Mouse (Mus musculus): Measurements from ENCODE around the gene Krt42. TPM values are rescaled to one million over a fixed set of nuclear protein-coding genes. Genes with fewer than 3 reads are reported as not detected.

The Krt42 gene
- polyA plus RNA-seq, 1 experiment = not detected

- no peak overlapping the region for H3ac ChIP-seq (ENCODE audit: control insufficient read depth, insufficient read length, low read depth)
- H3K36me3 ChIP-seq (ENCODE audit: control insufficient read depth, insufficient read depth) = no peaks in the 10 kb centered on the region
- TF ChIP-seq MAX (IDR thresholded peaks at IDR 0.05) = no peak
- no peak for TF ChIP-seq CTCF (IDR thresholded peaks at IDR 0.05; ENCODE audit: control insufficient read depth, insufficient read depth, insufficient read length)
- no peak for TF ChIP-seq MYOG (IDR thresholded peaks at IDR 0.05; ENCODE audit: control insufficient read depth, extremely low read depth, insufficient read length)
- TF ChIP-seq USF1 (IDR thresholded peaks at IDR 0.05; ENCODE audit: low read depth) = no peak
- no peak for TF ChIP-seq CEBPB (IDR thresholded peaks at IDR 0.05; ENCODE audit: low read depth)
- TF ChIP-seq FOSL1 (IDR thresholded peaks at IDR 0.05; ENCODE audit: insufficient read depth, low read length, poor library complexity, severe bottlenecking) = no peak
- TF ChIP-seq MYOD1 (IDR thresholded peaks at IDR 0.05; ENCODE audit: control insufficient read depth, insufficient read length, low read depth) = no peak
- peaks cover 14% of the 10 kb centered on the region for H3K27me3 ChIP-seq (ENCODE audit: control insufficient read depth, insufficient read depth, insufficient read length)
- H3K79me2 ChIP-seq (ENCODE audit: control insufficient read depth, insufficient read depth) = no peaks in the 10 kb centered on the region
- H3K4me3 ChIP-seq (ENCODE audit: insufficient read depth, poor library complexity, severe bottlenecking) = no peak overlapping the region
- no peaks in the 10 kb centered on the region for H3K79me3 ChIP-seq (ENCODE audit: low read depth)
Observed at GRCm38 (mm10) chr11:100261235-100261605, 8.5 kb downstream of the Krt42 start.

- Histone ChIP-seq H3K36me3 (ENCODE audit: control insufficient read depth, insufficient read depth) (no peaks in the 10 kb centered on the region), H3K27me3 (ENCODE audit: control insufficient read depth, insufficient read depth, insufficient read length) (peaks cover 11% of the 10 kb centered on the region), H3K79me3 (ENCODE audit: low read depth) (no peaks in the 10 kb centered on the region), H3K79me2 (ENCODE audit: control insufficient read depth, insufficient read depth) (no peaks in the 10 kb centered on the region), H3ac (ENCODE audit: control insufficient read depth, insufficient read length, low read depth) (no peak within 1 kb of the TSS), H3K4me3 (ENCODE audit: insufficient read depth, poor library complexity, severe bottlenecking) (no peak within 1 kb of the TSS)
- no peak for TF ChIP-seq MYOG (IDR thresholded peaks at IDR 0.05; ENCODE audit: control insufficient read depth, extremely low read depth, insufficient read length)
- TF ChIP-seq FOSL1 (IDR thresholded peaks at IDR 0.05; ENCODE audit: insufficient read depth, low read length, poor library complexity, severe bottlenecking) = no peak
- no peak for TF ChIP-seq CTCF (IDR thresholded peaks at IDR 0.05; ENCODE audit: control insufficient read depth, insufficient read depth, insufficient read length)
- TF ChIP-seq USF1 (IDR thresholded peaks at IDR 0.05; ENCODE audit: low read depth) = no peak
- TF ChIP-seq CEBPB (IDR thresholded peaks at IDR 0.05; ENCODE audit: low read depth) = no peak
- TF ChIP-seq MAX (IDR thresholded peaks at IDR 0.05) = no peak
- no peak for TF ChIP-seq MYOD1 (IDR thresholded peaks at IDR 0.05; ENCODE audit: control insufficient read depth, insufficient read length, low read depth)
Observed at GRCm38 (mm10) chr11:100260514-100261234, 9.0 kb downstream of the Krt42 start, which contains the start of gene Krt17. Krt17 (minus strand) TSS chr11:100261029.

- TF ChIP-seq USF1 (IDR thresholded peaks at IDR 0.05; ENCODE audit: low read depth) (no peak), MYOD1 (IDR thresholded peaks at IDR 0.05; ENCODE audit: control insufficient read depth, insufficient read length, low read depth) (no peak), MAX (IDR thresholded peaks at IDR 0.05) (no peak), FOSL1 (IDR thresholded peaks at IDR 0.05; ENCODE audit: insufficient read depth, low read length, poor library complexity, severe bottlenecking) (no peak), CEBPB (IDR thresholded peaks at IDR 0.05; ENCODE audit: low read depth) (no peak), CTCF (IDR thresholded peaks at IDR 0.05; ENCODE audit: control insufficient read depth, insufficient read depth, insufficient read length) (no peak), MYOG (IDR thresholded peaks at IDR 0.05; ENCODE audit: control insufficient read depth, extremely low read depth, insufficient read length) (no peak)
- peaks cover 6% of the 10 kb centered on the region for H3K27me3 ChIP-seq (ENCODE audit: control insufficient read depth, insufficient read depth, insufficient read length)
- H3K79me3 ChIP-seq (ENCODE audit: low read depth) = no peaks in the 10 kb centered on the region
- no peaks in the 10 kb centered on the region for H3K79me2 ChIP-seq (ENCODE audit: control insufficient read depth, insufficient read depth)
- H3K4me3 ChIP-seq (ENCODE audit: insufficient read depth, poor library complexity, severe bottlenecking) = no peak overlapping the region
- no peaks in the 10 kb centered on the region for H3K36me3 ChIP-seq (ENCODE audit: control insufficient read depth, insufficient read depth)
- H3ac ChIP-seq (ENCODE audit: control insufficient read depth, insufficient read length, low read depth) = no peak overlapping the region
Observed at GRCm38 (mm10) chr11:100259079-100259478, 10.6 kb downstream of the Krt42 start.

- H3K4me3 ChIP-seq (ENCODE audit: insufficient read depth, poor library complexity, severe bottlenecking) = no peak overlapping the region
- TF ChIP-seq FOSL1 (IDR thresholded peaks at IDR 0.05; ENCODE audit: insufficient read depth, low read length, poor library complexity, severe bottlenecking) = no peak
- TF ChIP-seq CTCF (IDR thresholded peaks at IDR 0.05; ENCODE audit: control insufficient read depth, insufficient read depth, insufficient read length) = no peak
- no peak for TF ChIP-seq MYOG (IDR thresholded peaks at IDR 0.05; ENCODE audit: control insufficient read depth, extremely low read depth, insufficient read length)
- no peak for TF ChIP-seq MYOD1 (IDR thresholded peaks at IDR 0.05; ENCODE audit: control insufficient read depth, insufficient read length, low read depth)
- TF ChIP-seq MAX (IDR thresholded peaks at IDR 0.05) = no peak
- TF ChIP-seq CEBPB (IDR thresholded peaks at IDR 0.05; ENCODE audit: low read depth) = no peak
- TF ChIP-seq USF1 (IDR thresholded peaks at IDR 0.05; ENCODE audit: low read depth) = no peak
- no peaks in the 10 kb centered on the region for H3K79me3 ChIP-seq (ENCODE audit: low read depth)
- H3K36me3 ChIP-seq (ENCODE audit: control insufficient read depth, insufficient read depth) = no peaks in the 10 kb centered on the region
- H3K27me3 ChIP-seq (ENCODE audit: control insufficient read depth, insufficient read depth, insufficient read length) = peaks cover 6% of the 10 kb centered on the region
- no peak overlapping the region for H3ac ChIP-seq (ENCODE audit: control insufficient read depth, insufficient read length, low read depth)
- no peaks in the 10 kb centered on the region for H3K79me2 ChIP-seq (ENCODE audit: control insufficient read depth, insufficient read depth)
Observed at GRCm38 (mm10) chr11:100257967-100258366, 11.7 kb downstream of the Krt42 start.

- Histone ChIP-seq H3K4me3 (ENCODE audit: insufficient read depth, poor library complexity, severe bottlenecking) (no peak overlapping the region), H3ac (ENCODE audit: control insufficient read depth, insufficient read length, low read depth) (no peak overlapping the region), H3K36me3 (ENCODE audit: control insufficient read depth, insufficient read depth) (no peaks in the 10 kb centered on the region), H3K27me3 (ENCODE audit: control insufficient read depth, insufficient read depth, insufficient read length) (peaks cover 3% of the 10 kb centered on the region), H3K79me3 (ENCODE audit: low read depth) (no peaks in the 10 kb centered on the region), H3K79me2 (ENCODE audit: control insufficient read depth, insufficient read depth) (no peaks in the 10 kb centered on the region)
- TF ChIP-seq MYOG (IDR thresholded peaks at IDR 0.05; ENCODE audit: control insufficient read depth, extremely low read depth, insufficient read length) (no peak), FOSL1 (IDR thresholded peaks at IDR 0.05; ENCODE audit: insufficient read depth, low read length, poor library complexity, severe bottlenecking) (no peak), MYOD1 (IDR thresholded peaks at IDR 0.05; ENCODE audit: control insufficient read depth, insufficient read length, low read depth) (no peak), CEBPB (IDR thresholded peaks at IDR 0.05; ENCODE audit: low read depth) (no peak)
Observed at GRCm38 (mm10) chr11:100255514-100255913, 14.2 kb downstream of the Krt42 start.

Measured in C2C12 (cell line).